Mouse (Mus musculus) limb, embryonic 14.5 days (tissue): ENCODE data around the gene Eppin. TPM values are rescaled to one million over a fixed set of nuclear protein-coding genes. Genes with fewer than 3 reads are reported as not detected.
"Not testable (repeated sequence)": the region's sequence is repeated elsewhere in the genome, so short reads cannot be mapped to it uniquely, and the experiment has no call there.

Experiments used
- ATAC-seq: fragments of 200-750 bp; cut with Nextera tagmentation; 2 replicates; pipeline ENCODE4 v1.8.0; 2017; ENCODE audit warnings: low read depth, moderate number of reproducible peaks, moderate TSS enrichment; ENCODE audit not compliant: low FRiP score
- DNase-seq: peaks from one replicate; pipeline ENCODE4 v3.0.0-alpha.2; 2015; ENCODE audit warnings: low spot score
- H3K27ac ChIP-seq: fragments of 300-500 bp; sonication (generic); replicated peaks from 2 replicates; pipeline ENCODE4 v1.5.1; 2014; ENCODE audit warnings: low read depth, mild to moderate bottlenecking, low read length, moderate library complexity, mixed read lengths
- H3K27me3 ChIP-seq: fragments of 300-500 bp; sonication (generic); 2 replicates; pipeline ENCODE4 v1.6.1; 2014; ENCODE audit warnings: low read length, mixed read lengths; ENCODE audit not compliant: control insufficient read depth, insufficient read depth
- H3K36me3 ChIP-seq: fragments of 300-500 bp; sonication (generic); 2 replicates; pipeline ENCODE4 v1.6.1; 2014; ENCODE audit warnings: mild to moderate bottlenecking, low read length, moderate library complexity, mixed read lengths; ENCODE audit not compliant: control insufficient read depth, insufficient read depth
- H3K4me1 ChIP-seq: fragments of 300-500 bp; sonication (generic); 2 replicates; pipeline ENCODE4 v1.6.1; 2014; ENCODE audit warnings: antibody characterized with exemption, low read length, mixed read lengths; ENCODE audit not compliant: control insufficient read depth, insufficient read depth
- H3K4me2 ChIP-seq: fragments of 300-500 bp; sonication (generic); replicated peaks from 2 replicates; pipeline ENCODE4 v1.6.1; 2014; ENCODE audit warnings: low read depth, mild to moderate bottlenecking, low read length, moderate library complexity; ENCODE audit not compliant: severe bottlenecking
- H3K4me3 ChIP-seq: fragments of 300-500 bp; sonication (generic); replicated peaks from 2 replicates; pipeline ENCODE4 v1.5.1; 2014; ENCODE audit warnings: low read length
- H3K9ac ChIP-seq: fragments of 300-500 bp; sonication (generic); 2 replicates; pipeline ENCODE4 v1.6.1; 2014; ENCODE audit warnings: mild to moderate bottlenecking, low read depth, low read length, moderate library complexity; ENCODE audit not compliant: severe bottlenecking
- H3K9me3 ChIP-seq: fragments of 300-500 bp; sonication (generic); 2 replicates; pipeline ENCODE4 v1.6.1; 2016; ENCODE audit warnings: low read length; ENCODE audit not compliant: control insufficient read depth
- POLR2A ChIP-seq: fragments of 200-500 bp; IDR thresholded peaks from 2 replicates; pipeline ENCODE4 v1.8.0; 2012; ENCODE audit warnings: inconsistent platforms, mild to moderate bottlenecking, moderate library complexity, borderline replicate concordance; ENCODE audit not compliant: insufficient read depth, insufficient read length; ENCODE audit errors: extremely low read depth
- WGBS: fragments of 180-500 bp; shearing (Covaris S2); extraction: QIAGEN DNeasy Blood & Tissue Kit; methylation state at CpG from one replicate; pipeline ENCODE4 v1.1.7; 2014; 5-methylcytosine and 5-hydroxymethylcytosine counted together
- polyA plus RNA-seq, 2 experiments: library from polyadenylated mRNA; depleted of rRNA in 1 of 2; stranded (reverse) in 1 of 2; unstranded in 1 of 2; fragments of >200 nt; fragmentation: Nextera tagmentation in 1 of 2; extraction: Ambion mirVana in 1 of 2; gene quantifications; 2 replicates each; pipeline versions ENCODE4 v1.2.1 to v1.2.3; 2012 to 2014

Eppin gene
- polyA plus RNA-seq, 2 experiments: not detected

- H3K27me3 ChIP-seq: no peaks in the 10 kb centered on the region
- 88% methylated on average over 3 of the region's 3 CpGs for WGBS
- no peak overlapping the region for H3K4me3 ChIP-seq
- ATAC-seq (no peak), DNase-seq (no peak)
- H3K9me3 ChIP-seq: no peaks in the 10 kb centered on the region
- H3K36me3 ChIP-seq: no peaks in the 10 kb centered on the region
- H3K9ac ChIP-seq: no peak overlapping the region
- H3K4me1 ChIP-seq: no peaks in the 10 kb centered on the region
- no peak overlapping the region for H3K4me2 ChIP-seq
- TF ChIP-seq POLR2A: no peak
- H3K27ac ChIP-seq: no peak overlapping the region
Measured at GRCm38 (mm10) chr2:164603482-164603881, 10.1 kb upstream of the Eppin start.

GRCm38 (mm10) chr2:164600179-164600578 is 6.8 kb upstream of the Eppin start:
- no peaks in the 10 kb centered on the region for H3K9me3 ChIP-seq
- H3K27ac ChIP-seq: no peak overlapping the region
- no peak overlapping the region for H3K4me2 ChIP-seq
- no peak for ATAC-seq
- no peaks in the 10 kb centered on the region for H3K27me3 ChIP-seq
- no peak overlapping the region for H3K4me3 ChIP-seq
- H3K9ac ChIP-seq: no peak overlapping the region
- 67% methylated on average over 3 of the region's 3 CpGs for WGBS
- TF ChIP-seq POLR2A: no peak
- H3K4me1 ChIP-seq: no peaks in the 10 kb centered on the region
- H3K36me3 ChIP-seq: no peaks in the 10 kb centered on the region
- no peak for DNase-seq

- Histone ChIP-seq H3K27ac (no peak overlapping the region), H3K4me2 (no peak overlapping the region), H3K9me3 (no peaks in the 10 kb centered on the region), H3K36me3 (no peaks in the 10 kb centered on the region), H3K4me3 (no peak overlapping the region), H3K4me1 (no peaks in the 10 kb centered on the region), H3K9ac (no peak overlapping the region), H3K27me3 (no peaks in the 10 kb centered on the region)
- TF ChIP-seq POLR2A: no peak
- ATAC-seq: peak; percentile 72; the same call in 1 of the 2 replicates
- 10% methylated on average over 4 of the region's 4 CpGs for WGBS
- DNase-seq: peak; percentile 59
Measured at GRCm38 (mm10) chr2:164592014-164592413, 1.4 kb downstream of the Eppin start.

- H3K4me3 ChIP-seq, H3K4me2 ChIP-seq, H3K27me3 ChIP-seq, H3K9ac ChIP-seq, H3K36me3 ChIP-seq, ATAC-seq, H3K4me1 ChIP-seq, DNase-seq, H3K27ac ChIP-seq, H3K9me3 ChIP-seq: not testable (repeated sequence)
- 56% methylated on average over 13 of the region's 13 CpGs for WGBS
Measured at GRCm38 (mm10) chr2:164585025-164585725, 8.2 kb downstream of the Eppin start, which contains the start of gene Wfdc6a. Gene Wfdc6a (minus strand): TSS chr2:164585447.

- WGBS: 72% methylated on average over 6 of the region's 6 CpGs
- not testable (repeated sequence) for H3K27me3 ChIP-seq, H3K4me3 ChIP-seq, H3K9ac ChIP-seq, H3K9me3 ChIP-seq, ATAC-seq, H3K4me1 ChIP-seq, H3K4me2 ChIP-seq, DNase-seq, H3K27ac ChIP-seq, H3K36me3 ChIP-seq
Measured at GRCm38 (mm10) chr2:164573359-164573758, 20.0 kb downstream of the Eppin start, which contains the start of gene Spint3. Gene Spint3 (minus strand): TSS chr2:164573459.
